Mouse (Mus musculus) hindbrain, embryonic 15.5 days (tissue): ENCODE data around the gene Cysrt1. TPM values are rescaled to one million over a fixed set of nuclear protein-coding genes. Genes with fewer than 3 reads are reported as not detected.

Experiments used
- ATAC-seq: fragments of 200-750 bp; cut with Nextera tagmentation; 2 replicates; pipeline ENCODE4 v1.8.0; 2017; ENCODE audit warnings: low read depth, moderate number of reproducible peaks, moderate TSS enrichment; ENCODE audit not compliant: low FRiP score
- H3K27ac ChIP-seq: fragments of 300-500 bp; sonication (generic); replicated peaks from 2 replicates; pipeline ENCODE4 v1.5.1; 2015; ENCODE audit warnings: mild to moderate bottlenecking, inconsistent platforms
- H3K27me3 ChIP-seq: fragments of 300-500 bp; sonication (generic); 2 replicates; pipeline ENCODE4 v1.6.1; 2015; ENCODE audit warnings: control low read depth, inconsistent platforms
- H3K36me3 ChIP-seq: fragments of 300-500 bp; sonication (generic); 2 replicates; pipeline ENCODE4 v1.6.1; 2015; ENCODE audit warnings: control low read depth, inconsistent platforms
- H3K4me1 ChIP-seq: fragments of 300-500 bp; sonication (generic); replicated peaks from 2 replicates; pipeline ENCODE4 v1.6.1; 2015; ENCODE audit warnings: control low read depth, inconsistent platforms
- H3K4me2 ChIP-seq: fragments of 300-500 bp; sonication (generic); 2 replicates; pipeline ENCODE4 v1.6.1; 2015; ENCODE audit warnings: moderate library complexity, mild to moderate bottlenecking, inconsistent platforms
- H3K4me3 ChIP-seq: fragments of 300-500 bp; sonication (generic); 2 replicates; pipeline ENCODE4 v1.5.1; 2015; ENCODE audit warnings: mild to moderate bottlenecking, inconsistent platforms
- H3K9ac ChIP-seq: fragments of 300-500 bp; sonication (generic); 2 replicates; pipeline ENCODE4 v1.6.1; 2015; ENCODE audit warnings: inconsistent platforms
- H3K9me3 ChIP-seq: fragments of 300-500 bp; sonication (generic); 2 replicates; pipeline ENCODE4 v1.6.1; 2016; ENCODE audit warnings: control low read depth, inconsistent platforms
- WGBS: fragments of 180-500 bp; shearing (Covaris S2); methylation state at CpG from one replicate; pipeline ENCODE4 v1.1.7; 2015; 5-methylcytosine and 5-hydroxymethylcytosine counted together
- polyA plus RNA-seq: library from polyadenylated mRNA; unstranded; fragments of >200 nt; fragmentation: Nextera tagmentation; extraction: Ambion mirVana; gene quantifications from 2 replicates; pipeline ENCODE4 v1.2.1, GENCODE M21; 2015

The Cysrt1 gene
- polyA plus RNA-seq, 1 experiment from 2014 or later, result 0.23 TPM

DNA sequence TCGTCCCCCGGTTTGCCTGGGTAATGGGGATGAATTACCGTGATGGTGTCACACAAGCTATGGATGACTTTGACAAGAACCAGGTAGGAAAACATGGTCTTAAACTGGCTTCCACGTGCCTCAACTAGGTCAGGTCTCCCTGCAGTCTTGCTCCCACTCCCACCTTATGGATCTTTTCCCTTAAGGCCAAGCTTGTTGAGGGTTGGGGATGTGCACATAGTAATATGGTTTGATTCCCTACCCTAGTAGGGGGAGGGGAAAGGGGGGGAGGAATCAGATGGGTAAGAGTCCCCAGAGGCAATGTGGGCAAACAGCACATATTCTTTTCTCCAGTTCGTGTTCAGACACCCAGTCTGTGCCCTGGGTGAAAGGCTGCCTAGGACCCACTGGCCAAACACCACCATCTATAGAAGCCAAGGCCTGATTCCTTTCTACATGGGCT is 20.9 kb downstream of the Cysrt1 start:
- peaks cover 18% of the 10 kb centered on the region for H3K4me1 ChIP-seq
- H3K27me3 ChIP-seq, result no peaks in the 10 kb centered on the region
- no peak overlapping the region for H3K4me2 ChIP-seq
- H3K36me3 ChIP-seq, result peaks cover 5% of the 10 kb centered on the region
- no peak for ATAC-seq
- no peak overlapping the region for H3K4me3 ChIP-seq
- no peak overlapping the region for H3K9ac ChIP-seq
- 66% methylated on average over 5 of the region's 5 CpGs for WGBS
- H3K27ac ChIP-seq, result no peak overlapping the region
- no peaks in the 10 kb centered on the region for H3K9me3 ChIP-seq

DNA sequence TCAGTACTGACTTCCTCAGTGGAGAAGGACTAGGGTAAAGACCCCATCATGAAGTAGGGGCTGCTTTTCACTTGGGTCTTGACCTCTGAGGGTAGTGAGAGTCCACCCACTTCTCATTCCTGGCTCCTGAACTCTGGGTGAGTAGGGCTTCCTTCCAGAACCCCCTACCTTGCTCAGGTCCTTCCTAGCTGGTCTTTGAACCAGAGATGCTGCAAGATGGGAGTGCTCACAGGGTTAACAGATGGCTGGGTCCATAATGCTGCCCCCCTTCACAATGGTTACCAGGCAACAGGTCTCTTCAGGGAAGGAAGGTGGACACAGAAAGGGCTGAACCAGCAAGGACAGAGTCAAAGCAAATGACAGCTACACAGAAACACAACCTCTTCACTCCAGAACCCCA is 23.8 kb downstream of the Cysrt1 start, which contains the start of gene Fam166a:
Gene Fam166a, plus strand, starts transcription at position 301 of the 400 bp plus-strand sequence.
- H3K4me3 ChIP-seq, result no peak within 1 kb of the TSS
- no peak within 1 kb of the TSS for H3K9ac ChIP-seq
- H3K36me3 ChIP-seq, result peaks cover 5% of the 10 kb centered on the region
- H3K27me3 ChIP-seq, result 0 out of 2 replicates have a peak, but pooled peaks cover 3% of the 10 kb centered on the region
- peaks cover 6% of the 10 kb centered on the region for H3K4me1 ChIP-seq
- no peaks in the 10 kb centered on the region for H3K9me3 ChIP-seq
- H3K4me2 ChIP-seq, result no peak within 1 kb of the TSS
- ATAC-seq, result no peak
- H3K27ac ChIP-seq, result no peak within 1 kb of the TSS

DNA sequence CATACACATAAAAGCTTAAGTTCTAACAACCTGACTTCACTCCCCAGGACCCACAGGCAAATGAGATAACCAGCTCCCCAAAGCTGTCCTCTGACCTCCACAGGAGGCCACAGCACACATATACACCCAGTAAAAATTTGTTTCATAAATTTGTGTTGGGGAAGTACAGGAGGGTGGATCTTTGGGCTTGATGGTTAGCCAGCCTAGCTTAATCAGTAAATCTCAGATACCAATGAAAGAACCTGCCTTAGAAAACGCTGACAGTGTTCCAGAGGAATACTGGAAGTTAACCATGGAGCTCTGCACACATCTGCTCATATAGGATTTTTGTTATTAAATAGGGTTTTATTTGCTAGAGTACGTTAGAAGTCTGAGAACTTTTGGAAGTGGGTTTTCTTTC is 24.6 kb downstream of the Cysrt1 start:
- Histone ChIP-seq H3K4me2 (no peak overlapping the region), H3K4me1 (no peaks in the 10 kb centered on the region), H3K9me3 (no peaks in the 10 kb centered on the region), H3K36me3 (peaks cover 5% of the 10 kb centered on the region), H3K27ac (no peak overlapping the region), H3K27me3 (0 out of 2 replicates have a peak, but pooled peaks cover 3% of the 10 kb centered on the region), H3K9ac (no peak overlapping the region), H3K4me3 (no peak overlapping the region)
- 69% methylated on average over 2 of the region's 2 CpGs for WGBS
- ATAC-seq, result no peak

DNA sequence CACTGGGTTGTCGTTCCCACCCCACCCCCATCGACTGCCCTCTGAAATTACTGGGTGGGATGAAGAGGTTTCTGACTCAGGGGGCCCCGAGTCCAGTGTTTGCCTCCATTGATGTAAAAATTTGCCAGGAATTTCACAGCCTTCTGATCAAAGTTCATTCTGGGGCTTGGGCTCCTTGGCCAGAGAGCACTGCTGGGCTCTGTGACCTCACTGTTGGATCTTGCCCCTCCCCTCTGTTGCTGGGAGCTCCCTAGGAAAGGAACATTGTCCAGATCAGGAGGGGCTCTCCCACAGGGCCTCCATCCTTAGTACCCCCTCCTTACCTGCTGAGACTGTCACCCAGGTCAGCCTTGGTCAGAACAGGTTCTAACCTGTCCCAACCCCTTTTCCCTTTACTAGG is 27.8 kb downstream of the Cysrt1 start, which contains the start of gene Stpg3:
Gene Stpg3, minus strand, starts transcription at position 194 of the 400 bp plus-strand sequence.
- no peaks in the 10 kb centered on the region for H3K36me3 ChIP-seq
- H3K4me2 ChIP-seq, result no peak within 1 kb of the TSS
- peaks cover 18% of the 10 kb centered on the region for H3K4me1 ChIP-seq
- H3K27ac ChIP-seq, result no peak within 1 kb of the TSS
- H3K4me3 ChIP-seq, result no peak within 1 kb of the TSS
- WGBS, result 79% methylated on average over 3 of the region's 3 CpGs
- 0 out of 2 replicates have a peak, but pooled peaks cover 3% of the 10 kb centered on the region for H3K27me3 ChIP-seq
- ATAC-seq, result no peak
- no peaks in the 10 kb centered on the region for H3K9me3 ChIP-seq
- no peak within 1 kb of the TSS for H3K9ac ChIP-seq

DNA sequence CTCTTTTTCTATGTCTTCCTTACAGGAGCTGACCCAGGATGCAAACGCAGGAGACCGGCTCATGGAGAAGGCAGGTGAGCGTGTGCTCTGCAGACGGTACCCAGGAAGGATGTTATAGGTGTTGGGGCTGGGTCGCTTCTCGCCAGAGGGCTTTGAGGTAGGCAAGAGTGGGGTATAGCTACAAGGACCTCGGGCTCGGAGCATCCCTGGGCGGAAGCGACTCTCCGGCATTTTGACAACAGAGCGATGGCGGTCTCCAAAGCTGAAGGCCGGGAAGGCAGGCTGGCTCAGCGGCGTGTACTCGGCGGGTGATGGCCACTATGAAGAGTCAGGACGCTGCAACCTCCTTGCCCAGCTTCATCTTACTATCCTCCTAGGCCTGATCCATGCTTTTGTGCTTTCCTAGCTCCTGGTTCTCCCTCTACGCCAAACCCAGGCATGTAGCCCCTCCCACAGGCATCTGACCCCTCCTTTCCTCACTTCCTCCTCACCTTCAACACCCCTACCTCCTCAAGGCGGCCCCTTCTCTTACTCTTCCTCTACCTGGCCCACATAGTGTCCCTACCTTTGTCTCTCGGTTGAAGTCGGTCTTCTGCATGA is 28.9 kb downstream of the Cysrt1 start:
- peaks cover 27% of the 10 kb centered on the region for H3K4me1 ChIP-seq
- 62% methylated on average over 23 of the region's 23 CpGs for WGBS
- no peak for ATAC-seq
- no peak overlapping the region for H3K27ac ChIP-seq
- H3K4me2 ChIP-seq, result no peak overlapping the region
- H3K27me3 ChIP-seq, result 0 out of 2 replicates have a peak, but pooled peaks cover 3% of the 10 kb centered on the region
- no peak overlapping the region for H3K9ac ChIP-seq
- no peaks in the 10 kb centered on the region for H3K36me3 ChIP-seq
- no peaks in the 10 kb centered on the region for H3K9me3 ChIP-seq
- no peak overlapping the region for H3K4me3 ChIP-seq

DNA sequence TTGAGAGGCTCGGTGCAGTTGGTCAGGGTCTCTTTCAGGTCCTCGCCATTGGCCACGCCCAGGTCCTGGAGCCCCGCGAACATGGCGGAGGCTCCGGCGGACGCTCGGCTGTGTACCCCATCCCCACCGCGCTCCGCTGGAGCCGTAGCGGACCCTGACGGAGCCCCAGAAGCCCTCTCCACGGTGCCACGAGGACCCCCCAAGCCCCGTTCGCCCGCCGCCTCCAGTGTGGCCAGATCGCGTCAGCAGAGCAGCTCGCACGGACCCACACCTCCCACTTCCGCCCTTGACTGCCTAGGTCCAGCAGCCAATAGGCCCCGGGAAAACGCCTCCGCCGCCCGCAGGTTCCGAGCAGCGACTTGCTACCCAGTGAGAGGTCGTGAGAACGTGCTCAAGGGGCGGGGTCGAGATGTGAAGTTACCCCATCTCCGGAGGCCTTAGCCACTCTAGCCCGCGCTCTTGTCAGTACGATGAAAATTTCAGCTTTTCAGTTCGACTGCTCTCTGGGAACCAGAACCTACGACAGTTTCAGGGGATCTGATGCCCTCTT is 31.1 kb downstream of the Cysrt1 start, which contains the start of gene Nelfb:
Gene Nelfb, minus strand, starts transcription at position 369 of the 550 bp plus-strand sequence.
- 0 out of 2 replicates have a peak, but pooled peaks cover 3% of the 10 kb centered on the region for H3K27me3 ChIP-seq
- H3K9ac ChIP-seq, result peak within 1 kb of the TSS; percentile 80
- H3K4me2 ChIP-seq, result peak within 1 kb of the TSS; percentile 85
- H3K27ac ChIP-seq, result peak within 1 kb of the TSS; percentile 93
- peak within 1 kb of the TSS; percentile 78 for H3K4me3 ChIP-seq
- no peaks in the 10 kb centered on the region for H3K9me3 ChIP-seq
- H3K36me3 ChIP-seq, result peaks cover 1% of the 10 kb centered on the region
- peak; percentile 93 for ATAC-seq
- WGBS, result under 1% methylated on average over 44 of the region's 44 CpGs
- peaks cover 42% of the 10 kb centered on the region for H3K4me1 ChIP-seq

DNA sequence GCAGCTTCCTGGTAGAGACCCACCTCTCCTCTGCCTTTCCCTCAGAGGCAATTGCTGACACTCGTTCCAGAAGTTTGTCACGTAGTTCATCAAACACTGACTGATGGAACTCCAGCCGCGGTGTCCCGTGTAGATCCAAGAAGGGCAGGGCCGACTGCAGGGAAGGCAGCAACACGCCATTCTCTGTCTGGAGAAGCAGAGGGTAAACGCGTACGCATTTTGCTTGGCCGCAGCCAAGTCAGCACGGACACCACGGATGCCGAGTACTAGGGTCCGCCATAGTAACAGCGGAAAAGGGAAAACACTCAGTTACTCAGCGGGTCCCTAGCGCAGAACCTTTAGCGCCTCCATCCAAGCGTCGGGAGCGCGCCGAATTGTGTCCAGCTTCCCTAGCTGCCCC is 31.6 kb downstream of the Cysrt1 start:
- Histone ChIP-seq H3K4me1 (peaks cover 42% of the 10 kb centered on the region), H3K9ac (peak overlapping the region; percentile 80), H3K4me2 (peak overlapping the region; percentile 85), H3K9me3 (no peaks in the 10 kb centered on the region), H3K27me3 (0 out of 2 replicates have a peak, but pooled peaks cover 3% of the 10 kb centered on the region), H3K36me3 (peaks cover 6% of the 10 kb centered on the region), H3K4me3 (peak overlapping the region; percentile 78), H3K27ac (peak overlapping the region; percentile 93)
- 1% methylated on average over 24 of the region's 24 CpGs for WGBS
- peak; percentile 36; the same call in 1 of the 2 replicates for ATAC-seq

DNA sequence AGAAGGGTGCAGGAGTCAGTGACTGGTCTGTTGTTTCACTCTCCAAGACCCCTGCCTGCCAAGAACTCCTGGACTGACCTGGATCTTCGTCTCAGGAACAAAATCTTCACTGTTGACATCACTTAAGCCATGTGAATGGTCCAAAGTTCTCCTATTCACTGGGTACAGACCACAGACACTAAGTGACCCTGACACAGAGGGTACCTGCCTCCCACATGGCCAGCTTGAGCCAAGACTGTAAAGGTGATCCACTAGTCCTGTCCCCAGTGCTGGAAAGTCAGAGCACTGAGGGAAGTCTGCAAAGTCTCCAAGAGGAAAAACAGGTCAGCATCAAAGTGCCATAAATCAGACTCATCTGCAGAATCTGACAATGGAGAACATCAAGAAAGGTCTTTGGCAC is 34.7 kb downstream of the Cysrt1 start:
- no peak for ATAC-seq
- no peak overlapping the region for H3K4me2 ChIP-seq
- WGBS, result 92% methylated on average over 1 of the region's 1 CpGs
- H3K27me3 ChIP-seq, result no peaks in the 10 kb centered on the region
- peaks cover 36% of the 10 kb centered on the region for H3K36me3 ChIP-seq
- H3K9ac ChIP-seq, result no peak overlapping the region
- H3K9me3 ChIP-seq, result no peaks in the 10 kb centered on the region
- no peak overlapping the region for H3K27ac ChIP-seq
- peaks cover 42% of the 10 kb centered on the region for H3K4me1 ChIP-seq
- H3K4me3 ChIP-seq, result no peak overlapping the region

DNA sequence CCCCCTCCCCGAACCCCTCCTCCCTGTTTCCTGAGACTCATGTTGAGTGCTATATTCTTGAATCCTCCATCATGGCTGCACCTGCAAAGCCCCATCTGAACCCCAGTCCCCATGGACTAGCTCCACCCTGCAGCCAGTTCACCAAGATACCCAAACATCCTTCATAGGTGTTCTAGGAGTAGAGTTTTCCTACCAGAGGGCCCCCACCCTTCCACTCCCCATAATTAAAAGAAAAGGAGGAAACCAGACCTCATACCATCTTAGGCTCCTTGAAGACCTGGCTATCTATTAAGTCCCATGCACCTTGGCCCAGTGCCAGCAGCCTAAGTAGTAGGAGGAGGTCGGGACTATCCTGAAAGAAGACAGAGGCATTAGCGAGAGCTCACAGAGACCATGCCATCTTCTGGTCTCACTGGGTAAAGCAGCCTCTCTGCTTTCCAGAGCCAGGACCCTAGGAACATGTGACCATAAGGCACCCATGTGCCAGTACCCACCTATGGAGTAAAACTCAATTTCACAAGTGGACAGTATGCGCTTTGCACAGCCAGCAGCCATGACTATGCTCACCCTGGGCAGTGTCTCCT is 38.5 kb downstream of the Cysrt1 start:
- no peak overlapping the region for H3K4me3 ChIP-seq
- H3K9me3 ChIP-seq, result no peaks in the 10 kb centered on the region
- H3K36me3 ChIP-seq, result peaks cover 63% of the 10 kb centered on the region
- WGBS, result 66% methylated on average over 4 of the region's 4 CpGs
- no peak overlapping the region for H3K9ac ChIP-seq
- no peak overlapping the region for H3K27ac ChIP-seq
- no peaks in the 10 kb centered on the region for H3K27me3 ChIP-seq
- H3K4me1 ChIP-seq, result peaks cover 19% of the 10 kb centered on the region
- H3K4me2 ChIP-seq, result no peak overlapping the region
- ATAC-seq, result peak; percentile 31; the same call in 1 of the 2 replicates

DNA sequence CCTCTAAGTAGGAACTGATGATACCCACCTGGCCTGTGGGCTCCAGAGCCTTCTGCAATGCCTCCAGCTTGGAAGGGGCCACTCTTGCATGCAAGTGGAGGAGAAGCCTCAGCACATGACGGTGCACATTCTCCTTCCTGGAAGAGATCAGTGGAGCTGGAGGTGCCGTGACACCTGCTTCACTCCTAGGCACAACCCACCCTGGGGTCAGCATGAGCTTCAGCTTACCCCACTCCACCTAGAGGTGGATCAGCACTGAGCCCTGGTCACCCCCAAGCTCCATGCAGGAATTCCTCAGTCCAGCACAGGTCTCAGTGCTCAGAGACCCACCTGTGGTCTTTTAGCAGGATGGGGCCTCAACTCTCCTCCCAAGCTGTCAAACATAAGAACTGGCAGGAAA is 41.6 kb downstream of the Cysrt1 start:
- Histone ChIP-seq H3K4me3 (no peak overlapping the region), H3K27me3 (peaks cover 21% of the 10 kb centered on the region), H3K36me3 (peaks cover 57% of the 10 kb centered on the region), H3K9me3 (no peaks in the 10 kb centered on the region), H3K27ac (no peak overlapping the region), H3K9ac (no peak overlapping the region), H3K4me1 (no peaks in the 10 kb centered on the region), H3K4me2 (no peak overlapping the region)
- 100% methylated on average over 2 of the region's 2 CpGs for WGBS
- ATAC-seq, result no peak

DNA sequence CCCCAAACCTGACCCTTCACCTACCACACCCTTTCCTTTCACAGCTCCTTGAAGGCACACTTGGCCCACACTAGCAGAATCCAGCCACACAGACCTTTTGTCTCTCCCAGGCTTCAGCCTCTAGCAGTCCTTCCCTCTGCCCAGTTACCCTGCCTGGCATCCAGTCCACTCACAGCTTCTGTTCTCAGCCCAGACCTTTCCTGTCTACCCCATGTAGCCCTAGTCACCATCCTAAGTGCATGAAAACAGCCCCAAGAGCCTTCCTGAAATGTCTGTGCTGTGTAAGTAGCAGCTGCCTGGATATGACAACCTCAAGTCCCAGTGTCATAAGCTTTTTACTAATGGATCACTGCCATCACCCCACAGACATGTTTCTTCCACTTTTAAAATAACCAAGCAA is 44.3 kb downstream of the Cysrt1 start:
- H3K27me3 ChIP-seq, result peaks cover 37% of the 10 kb centered on the region
- no peak overlapping the region for H3K4me2 ChIP-seq
- H3K36me3 ChIP-seq, result peaks cover 31% of the 10 kb centered on the region

DNA sequence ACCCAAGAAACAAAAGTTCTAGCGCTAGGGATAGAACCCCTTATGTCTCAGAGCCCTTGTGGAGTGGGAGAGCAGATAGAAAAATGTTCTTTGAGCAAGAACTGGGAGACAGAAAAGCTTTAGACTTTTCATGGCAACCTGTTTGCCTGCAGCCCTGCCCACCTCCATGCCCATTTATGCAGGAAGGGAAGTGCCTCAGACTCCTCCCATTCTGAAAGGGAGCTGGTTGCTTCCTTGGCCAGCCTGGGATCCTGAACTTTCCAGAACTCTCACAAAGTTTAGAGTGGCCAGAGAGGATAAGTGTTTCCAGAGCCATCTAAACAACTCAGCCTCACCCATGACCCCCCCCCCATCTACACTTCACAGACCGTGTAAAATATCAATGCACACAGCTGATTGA is 45.1 kb downstream of the Cysrt1 start:
- H3K27me3 ChIP-seq, result peaks cover 37% of the 10 kb centered on the region
- H3K9ac ChIP-seq, result no peak overlapping the region
- no peak overlapping the region for H3K4me2 ChIP-seq
- no peak for ATAC-seq
- no peaks in the 10 kb centered on the region for H3K9me3 ChIP-seq
- H3K27ac ChIP-seq, result no peak overlapping the region
- 28% methylated on average over 2 of the region's 2 CpGs for WGBS
- H3K4me1 ChIP-seq, result peaks cover 8% of the 10 kb centered on the region
- peaks cover 23% of the 10 kb centered on the region for H3K36me3 ChIP-seq
- H3K4me3 ChIP-seq, result no peak overlapping the region

More for the DNA sequence above, 44.3 kb downstream of the Cysrt1 start:
- Histone ChIP-seq H3K9ac (no peak overlapping the region), H3K4me1 (peaks cover 8% of the 10 kb centered on the region), H3K27ac (no peak overlapping the region), H3K4me3 (no peak overlapping the region), H3K9me3 (no peaks in the 10 kb centered on the region)
- ATAC-seq, result no peak
